Mouse (Mus musculus) forebrain, embryonic 14.5 days (tissue): ENCODE results near the gene Ankrd13b. TPM values are rescaled to one million over a fixed set of nuclear protein-coding genes. Genes with fewer than 3 reads are reported as not detected.

Experiments used
- ATAC-seq: fragments of 200-750 bp; cut with Nextera tagmentation; 2 replicates; pipeline ENCODE4 v1.8.0; 2017; ENCODE audit warnings: mild to moderate bottlenecking, moderate library complexity
- DNase-seq: peaks from one replicate; pipeline ENCODE4 v3.0.0-alpha.2; 2015; ENCODE audit warnings: low spot score
- H3K27ac ChIP-seq: fragments of 300-500 bp; sonication (generic); 2 replicates; pipeline ENCODE4 v1.5.1; 2014; ENCODE audit warnings: low read depth, mild to moderate bottlenecking, control low read depth, low read length, moderate library complexity
- H3K27me3 ChIP-seq: fragments of 300-500 bp; sonication (generic); replicated peaks from 2 replicates; pipeline ENCODE4 v1.6.1; 2014; ENCODE audit warnings: low read length, control low read depth, mixed read lengths; ENCODE audit not compliant: control insufficient read depth, insufficient read depth
- H3K36me3 ChIP-seq: fragments of 300-500 bp; sonication (generic); 2 replicates; pipeline ENCODE4 v1.6.1; 2014; ENCODE audit warnings: low read length, control low read depth; ENCODE audit not compliant: control insufficient read depth, insufficient read depth
- H3K4me1 ChIP-seq: fragments of 300-500 bp; sonication (generic); 2 replicates; pipeline ENCODE4 v1.6.1; 2014; ENCODE audit warnings: antibody characterized with exemption, low read length, control low read depth; ENCODE audit not compliant: control insufficient read depth, insufficient read depth
- H3K4me2 ChIP-seq: fragments of 300-500 bp; sonication (generic); 2 replicates; pipeline ENCODE4 v1.6.1; 2014; ENCODE audit warnings: mild to moderate bottlenecking, control low read depth, low read length
- H3K4me3 ChIP-seq: fragments of 300-500 bp; sonication (generic); 2 replicates; pipeline ENCODE4 v1.5.1; 2014; ENCODE audit warnings: low read depth, low read length, control low read depth
- H3K9ac ChIP-seq: fragments of 300-500 bp; sonication (generic); 2 replicates; pipeline ENCODE4 v1.6.1; 2014; ENCODE audit warnings: mild to moderate bottlenecking, low read length, control low read depth, moderate library complexity
- H3K9me3 ChIP-seq: fragments of 300-500 bp; sonication (generic); replicated peaks from 2 replicates; pipeline ENCODE4 v1.6.1; 2016; ENCODE audit warnings: low read length, control low read depth, mixed read lengths; ENCODE audit not compliant: control insufficient read depth
- WGBS: fragments of 180-500 bp; shearing (Covaris S2); extraction: QIAGEN DNeasy Blood & Tissue Kit; methylation state at CpG from one replicate; pipeline ENCODE4 v1.1.7; 2014; 5-methylcytosine and 5-hydroxymethylcytosine counted together
- polyA plus RNA-seq: library from polyadenylated mRNA; unstranded; fragments of >200 nt; fragmentation: Nextera tagmentation; extraction: Ambion mirVana; gene quantifications from 2 replicates; pipeline ENCODE4 v1.2.1, GENCODE M21; 2014

Ankrd13b gene
- polyA plus RNA-seq, 1 experiment from 2014 or later, result 25.3 TPM

DNA sequence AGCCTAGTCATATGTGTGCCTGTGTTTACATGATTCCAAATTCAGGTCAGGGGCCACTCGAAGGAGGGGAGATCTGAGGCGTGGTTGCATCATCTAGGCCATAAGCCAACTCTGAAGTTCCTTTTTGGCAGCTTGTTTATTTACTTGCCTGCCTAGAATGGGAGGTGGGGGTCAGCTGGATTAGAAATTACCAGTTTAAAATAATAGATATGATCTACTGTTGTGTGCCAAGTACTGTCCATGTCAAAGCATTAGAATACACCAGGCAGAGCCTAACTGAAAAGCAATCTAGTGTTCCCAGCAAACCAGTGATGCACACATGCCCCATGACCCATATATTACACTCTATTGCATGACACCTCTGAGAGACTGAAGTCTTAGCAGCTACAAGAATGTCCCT is 44.5 kb downstream of the Ankrd13b start:
- no peak for DNase-seq
- Histone ChIP-seq H3K4me2 (no peak overlapping the region), H3K4me3 (no peak overlapping the region), H3K4me1 (no peaks in the 10 kb centered on the region), H3K27me3 (no peaks in the 10 kb centered on the region), H3K9ac (no peak overlapping the region), H3K9me3 (no peaks in the 10 kb centered on the region), H3K36me3 (peaks cover 40% of the 10 kb centered on the region), H3K27ac (no peak overlapping the region)
- WGBS, result 86% methylated on average over 2 of the region's 2 CpGs
- no peak for ATAC-seq

DNA sequence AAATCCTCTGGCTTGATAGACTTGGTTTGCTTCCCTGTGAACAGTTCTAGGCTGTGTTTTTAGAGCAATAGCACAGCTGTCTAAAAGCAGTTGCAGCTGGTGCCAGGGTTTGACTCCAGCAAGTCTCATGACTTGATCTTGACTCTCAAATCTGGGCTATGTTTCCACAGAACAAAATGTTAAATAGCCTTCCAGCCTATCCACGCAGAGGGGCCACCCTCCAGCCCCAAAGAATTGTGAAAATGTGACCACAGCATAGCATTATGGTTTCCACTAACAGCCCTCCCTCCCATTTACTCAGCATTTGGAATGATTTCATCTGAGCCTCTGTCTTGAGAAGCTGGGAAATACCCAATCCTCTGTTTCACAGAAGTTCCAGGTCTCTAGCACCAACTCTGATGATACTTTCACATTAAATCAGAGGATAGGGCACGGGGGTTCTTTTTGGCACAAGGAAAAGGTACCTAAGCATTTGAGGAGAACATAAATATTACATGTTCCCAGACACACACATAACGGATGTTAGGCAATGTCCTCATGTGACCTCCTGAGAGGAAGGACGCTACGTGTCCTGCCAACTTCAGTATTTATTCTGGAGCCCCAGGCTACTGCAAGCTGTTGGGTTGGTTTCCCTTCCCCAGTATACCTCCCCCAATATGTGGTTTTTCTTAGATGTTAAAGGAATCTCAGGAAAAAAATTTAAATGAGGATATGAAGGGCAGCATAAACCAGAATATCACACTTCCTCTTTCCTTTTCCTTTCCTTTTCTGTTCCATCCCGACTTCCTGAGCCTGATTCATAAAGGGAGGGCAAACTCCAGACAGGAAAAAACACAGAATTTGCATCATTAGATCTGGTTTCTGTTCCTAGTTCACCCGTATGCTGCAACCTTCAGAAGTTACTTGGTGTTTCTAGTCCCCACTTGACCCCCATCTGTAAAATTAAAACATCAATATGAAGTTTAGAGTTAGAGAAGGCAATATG is 47.0 kb downstream of the Ankrd13b start:
- Histone ChIP-seq H3K4me2 (no peak overlapping the region), H3K4me3 (no peak overlapping the region), H3K9me3 (no peaks in the 10 kb centered on the region), H3K4me1 (no peaks in the 10 kb centered on the region), H3K27ac (no peak overlapping the region), H3K27me3 (no peaks in the 10 kb centered on the region), H3K36me3 (peaks cover 46% of the 10 kb centered on the region), H3K9ac (no peak overlapping the region)
- ATAC-seq (no peak), DNase-seq (no peak)
- WGBS, result 87% methylated on average over 7 of the region's 7 CpGs

DNA sequence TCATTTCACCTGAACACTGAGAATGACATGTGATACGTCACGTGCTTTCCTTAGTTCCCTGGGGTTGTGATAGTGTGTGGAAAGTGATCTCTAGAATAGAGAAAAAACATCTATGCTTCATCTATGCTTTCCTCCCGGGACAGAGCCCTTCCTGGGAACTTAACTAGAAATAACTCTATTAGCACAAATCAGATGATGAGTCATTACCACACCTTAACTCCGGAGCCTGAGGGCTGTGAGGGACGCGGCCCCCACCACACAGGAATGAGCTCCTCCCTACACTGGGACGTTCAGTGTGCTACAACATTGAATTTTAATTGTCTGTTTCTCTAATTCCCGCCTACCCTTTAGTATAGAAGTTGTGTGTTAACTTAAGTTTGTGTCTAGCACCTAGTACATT is 48.5 kb downstream of the Ankrd13b start:
- Histone ChIP-seq H3K27me3 (no peaks in the 10 kb centered on the region), H3K4me2 (no peak overlapping the region), H3K4me3 (no peak overlapping the region), H3K36me3 (peaks cover 43% of the 10 kb centered on the region), H3K27ac (no peak overlapping the region), H3K4me1 (no peaks in the 10 kb centered on the region), H3K9me3 (no peaks in the 10 kb centered on the region), H3K9ac (no peak overlapping the region)
- DNase-seq (no peak), ATAC-seq (no peak)
- 89% methylated on average over 8 of the region's 8 CpGs for whole genome bisulfite sequencing

DNA sequence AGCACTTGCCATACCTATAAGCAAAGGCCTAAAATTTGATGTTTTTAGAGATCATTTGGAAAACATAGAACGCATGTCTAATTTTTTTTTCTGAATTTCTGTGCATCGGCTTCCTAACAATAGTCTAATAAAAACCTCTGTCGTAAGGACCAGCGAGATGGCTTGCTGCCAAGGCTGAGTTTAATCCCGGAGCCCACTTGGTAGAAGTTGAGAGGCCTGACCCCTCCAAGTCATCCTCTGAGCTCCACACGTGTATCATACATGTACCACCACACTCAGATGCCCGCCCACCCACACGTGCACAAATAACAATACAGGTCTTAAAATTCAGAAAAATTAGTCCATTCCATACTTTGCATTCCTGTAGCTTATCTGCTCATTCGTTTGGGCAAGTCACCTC is 49.4 kb downstream of the Ankrd13b start:
- Histone ChIP-seq H3K27ac (no peak overlapping the region), H3K9me3 (no peaks in the 10 kb centered on the region), H3K9ac (no peak overlapping the region), H3K36me3 (peaks cover 40% of the 10 kb centered on the region), H3K4me3 (no peak overlapping the region), H3K4me1 (no peaks in the 10 kb centered on the region), H3K4me2 (no peak overlapping the region), H3K27me3 (no peaks in the 10 kb centered on the region)
- ATAC-seq (no peak), DNase-seq (no peak)
- 85% methylated on average over 9 of the region's 9 CpGs for WGBS

DNA sequence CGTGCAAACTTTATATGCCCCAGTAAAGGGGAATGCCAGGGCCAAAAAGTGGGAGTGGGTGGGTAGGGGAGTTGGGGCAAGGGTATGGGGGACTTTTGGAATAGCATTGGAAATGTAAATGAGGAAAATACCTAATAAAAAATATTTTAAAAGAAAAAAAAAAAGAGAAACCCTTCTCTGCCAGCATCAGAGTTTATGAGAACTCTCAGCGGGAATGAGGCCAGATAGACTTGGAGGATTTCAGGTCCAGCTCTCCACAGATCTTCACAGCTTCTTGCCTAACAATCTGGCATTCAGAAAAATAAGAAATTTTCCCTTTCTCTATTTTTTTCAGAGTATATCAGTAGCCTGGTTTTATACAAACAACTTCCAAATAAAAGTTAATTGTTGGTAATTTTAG is 52.5 kb downstream of the Ankrd13b start:
- H3K9me3 ChIP-seq, result no peaks in the 10 kb centered on the region
- no peak for ATAC-seq
- no peak overlapping the region for H3K4me3 ChIP-seq

DNA sequence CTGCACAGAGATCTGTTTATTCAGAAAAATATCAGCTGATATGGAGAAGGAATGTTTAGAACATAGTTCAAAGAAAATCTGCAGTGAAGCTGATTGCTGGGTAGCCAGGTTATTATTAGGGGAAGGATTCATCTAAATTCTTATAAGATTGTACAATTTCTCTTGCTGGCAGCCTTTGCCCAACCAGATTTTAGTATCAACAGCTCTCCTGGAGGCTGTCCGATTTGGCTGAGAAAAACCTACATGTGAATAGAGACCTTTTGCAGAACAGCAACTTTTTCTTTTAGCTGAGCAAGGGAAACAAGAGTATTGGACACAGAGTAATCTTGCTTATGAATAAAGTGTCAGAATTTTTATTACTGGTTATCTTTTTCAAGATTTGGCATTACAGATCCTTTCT is 61.0 kb downstream of the Ankrd13b start:
- Histone ChIP-seq H3K27me3 (no peaks in the 10 kb centered on the region), H3K4me1 (no peaks in the 10 kb centered on the region), H3K9me3 (no peaks in the 10 kb centered on the region), H3K27ac (no peak overlapping the region), H3K36me3 (peaks cover 16% of the 10 kb centered on the region; the same call in 1 of the 2 replicates), H3K4me3 (no peak overlapping the region), H3K4me2 (no peak overlapping the region), H3K9ac (no peak overlapping the region)
- 88% methylated on average over 1 of the region's 1 CpGs for WGBS
- ATAC-seq, result no peak
- DNase-seq, result no peak

More for the DNA sequence above, 52.5 kb downstream of the Ankrd13b start:
- H3K9ac ChIP-seq, result no peak overlapping the region
- WGBS, result 94% methylated on average over 2 of the region's 2 CpGs
- H3K4me2 ChIP-seq, result no peak overlapping the region
- no peaks in the 10 kb centered on the region for H3K27me3 ChIP-seq
- DNase-seq, result no peak
- no peak overlapping the region for H3K27ac ChIP-seq
- H3K36me3 ChIP-seq, result peaks cover 33% of the 10 kb centered on the region
- H3K4me1 ChIP-seq, result no peaks in the 10 kb centered on the region

DNA sequence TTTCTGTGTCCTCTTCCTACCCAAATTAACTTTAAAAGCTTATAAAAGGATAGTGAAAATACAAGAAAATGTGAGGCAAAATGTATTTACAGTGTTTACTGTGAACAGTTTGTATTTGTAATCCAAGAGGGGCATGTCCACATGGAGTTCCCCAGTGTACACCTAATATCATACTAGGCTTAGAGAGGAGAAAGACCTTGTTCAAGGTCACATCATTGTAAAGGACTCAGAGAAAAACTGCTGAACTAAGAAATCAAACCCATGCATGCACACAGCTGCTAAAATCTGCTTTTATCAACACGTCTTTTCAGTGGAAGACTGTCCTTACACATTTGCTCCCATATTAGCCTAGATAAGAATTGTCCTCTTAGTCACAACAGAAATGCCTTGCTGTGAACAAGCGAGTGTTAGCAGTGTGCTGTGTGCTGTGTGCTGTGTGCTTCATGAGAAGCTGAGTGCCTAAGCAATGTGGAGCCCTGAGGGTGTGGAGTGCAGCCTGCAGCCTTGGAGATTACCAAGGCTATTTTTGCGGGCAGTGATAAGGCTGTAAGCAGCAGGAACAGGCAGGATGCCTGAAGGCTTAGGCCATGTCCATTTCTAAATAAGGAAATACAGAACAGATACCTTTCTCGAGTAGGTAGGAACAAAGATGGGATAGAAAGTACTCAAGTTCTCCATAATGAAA is 66.2 kb downstream of the Ankrd13b start:
- H3K4me3 ChIP-seq, result no peak overlapping the region
- no peak overlapping the region for H3K27ac ChIP-seq
- no peaks in the 10 kb centered on the region for H3K4me1 ChIP-seq
- DNase-seq (no peak), ATAC-seq (no peak)
- H3K4me2 ChIP-seq, result no peak overlapping the region
- no peak overlapping the region for H3K9ac ChIP-seq
- H3K27me3 ChIP-seq, result no peaks in the 10 kb centered on the region
- no peaks in the 10 kb centered on the region for H3K9me3 ChIP-seq
- WGBS, result 87% methylated on average over 4 of the region's 4 CpGs
- H3K36me3 ChIP-seq, result peaks cover 23% of the 10 kb centered on the region; the same call in 1 of the 2 replicates
